Mouse (Mus musculus): ENCODE measurements around the gene Tmem106a. TPM values are rescaled to one million over a fixed set of nuclear protein-coding genes. Genes with fewer than 3 reads are reported as not detected.
"Not testable (repeated sequence)": the region's sequence is repeated elsewhere in the genome, so short reads cannot be mapped to it uniquely, and the experiment has no call there.

Tmem106a gene
- polyA plus RNA-seq, 1 experiment: 1.6 TPM

GRCm38 (mm10) chr11:101553354-101553930 is 28.6 kb upstream of the Tmem106a start:
- no peak for DNase-seq
- TF ChIP-seq POLR2A (IDR thresholded peaks at IDR 0.05; ENCODE audit: borderline replicate concordance, insufficient read depth, low read length) (no peak), CTCF (IDR thresholded peaks at IDR 0.05; ENCODE audit: borderline replicate concordance, insufficient read depth, low read depth, low read length) (no peak)
- Histone ChIP-seq H3K4me1 (ENCODE audit: control insufficient read depth, insufficient read depth, low read length) (no peaks in the 10 kb centered on the region), H3K27ac (ENCODE audit: insufficient read depth, low read length) (no peak overlapping the region; the same call in 1 of the 2 replicates), H3K27me3 (ENCODE audit: control insufficient read depth, insufficient read depth, low read length) (no peaks in the 10 kb centered on the region), H3K4me3 (replicated peaks; ENCODE audit: insufficient read depth, low read depth, low read length) (peak overlapping the region; percentile 86)
- WGBS: 7% methylated on average over 8 of the region's 8 CpGs

- no peak for TF ChIP-seq CTCF (IDR thresholded peaks at IDR 0.05; ENCODE audit: borderline replicate concordance, insufficient read depth, low read depth, low read length)
- TF ChIP-seq POLR2A (IDR thresholded peaks at IDR 0.05; ENCODE audit: borderline replicate concordance, insufficient read depth, low read length): no peak
- no peak overlapping the region for H3K27ac ChIP-seq (ENCODE audit: insufficient read depth, low read length)
- no peak for DNase-seq
- WGBS: 71% methylated on average over 7 of the region's 7 CpGs
- no peaks in the 10 kb centered on the region for H3K27me3 ChIP-seq (ENCODE audit: control insufficient read depth, insufficient read depth, low read length)
- no peaks in the 10 kb centered on the region for H3K4me1 ChIP-seq (ENCODE audit: control insufficient read depth, insufficient read depth, low read length)
- no peak overlapping the region for H3K4me3 ChIP-seq (replicated peaks; ENCODE audit: insufficient read depth, low read depth, low read length)
Measured at GRCm38 (mm10) chr11:101556541-101556940, 25.5 kb upstream of the Tmem106a start.

- Histone ChIP-seq H3K27ac (ENCODE audit: insufficient read depth, low read length) (no peak overlapping the region), H3K4me3 (replicated peaks; ENCODE audit: insufficient read depth, low read depth, low read length) (no peak overlapping the region), H3K27me3 (ENCODE audit: control insufficient read depth, insufficient read depth, low read length) (no peaks in the 10 kb centered on the region), H3K4me1 (ENCODE audit: control insufficient read depth, insufficient read depth, low read length) (no peaks in the 10 kb centered on the region)
- no peak for DNase-seq
- TF ChIP-seq POLR2A (IDR thresholded peaks at IDR 0.05; ENCODE audit: borderline replicate concordance, insufficient read depth, low read length) (no peak), CTCF (IDR thresholded peaks at IDR 0.05; ENCODE audit: borderline replicate concordance, insufficient read depth, low read depth, low read length) (no peak)
- 28% methylated on average over 2 of the region's 2 CpGs for WGBS
Measured at GRCm38 (mm10) chr11:101556954-101557353, 25.1 kb upstream of the Tmem106a start.

GRCm38 (mm10) chr11:101562391-101562790 is 19.7 kb upstream of the Tmem106a start:
- DNase-seq: peak; percentile 30 to 34
- Histone ChIP-seq H3K4me1 (ENCODE audit: control insufficient read depth, insufficient read depth, low read length) (no peaks in the 10 kb centered on the region), H3K4me3 (replicated peaks; ENCODE audit: insufficient read depth, low read depth, low read length) (no peak overlapping the region), H3K27me3 (ENCODE audit: control insufficient read depth, insufficient read depth, low read length) (no peaks in the 10 kb centered on the region), H3K27ac (ENCODE audit: insufficient read depth, low read length) (no peak overlapping the region)
- TF ChIP-seq POLR2A (IDR thresholded peaks at IDR 0.05; ENCODE audit: borderline replicate concordance, insufficient read depth, low read length) (no peak), CTCF (IDR thresholded peaks at IDR 0.05; ENCODE audit: borderline replicate concordance, insufficient read depth, low read depth, low read length) (peak; percentile 71)
- WGBS: 16% methylated on average over 5 of the region's 5 CpGs

GRCm38 (mm10) chr11:101568421-101568820 is 13.6 kb upstream of the Tmem106a start:
- Histone ChIP-seq H3K27me3 (ENCODE audit: control insufficient read depth, insufficient read depth, low read length) (no peaks in the 10 kb centered on the region), H3K27ac (ENCODE audit: insufficient read depth, low read length) (no peak overlapping the region), H3K4me1 (ENCODE audit: control insufficient read depth, insufficient read depth, low read length) (no peaks in the 10 kb centered on the region), H3K4me3 (replicated peaks; ENCODE audit: insufficient read depth, low read depth, low read length) (no peak overlapping the region)
- TF ChIP-seq POLR2A (IDR thresholded peaks at IDR 0.05; ENCODE audit: borderline replicate concordance, insufficient read depth, low read length): no peak
- TF ChIP-seq CTCF (IDR thresholded peaks at IDR 0.05; ENCODE audit: borderline replicate concordance, insufficient read depth, low read depth, low read length): no peak
- WGBS: 89% methylated on average over 3 of the region's 3 CpGs
- no peak for DNase-seq

- Histone ChIP-seq H3K27ac (ENCODE audit: insufficient read depth, low read length) (no peak overlapping the region), H3K27me3 (ENCODE audit: control insufficient read depth, insufficient read depth, low read length) (no peaks in the 10 kb centered on the region), H3K4me1 (ENCODE audit: control insufficient read depth, insufficient read depth, low read length) (no peaks in the 10 kb centered on the region), H3K4me3 (replicated peaks; ENCODE audit: insufficient read depth, low read depth, low read length) (no peak overlapping the region)
- DNase-seq: no peak
- WGBS: 75% methylated on average over 6 of the region's 6 CpGs
- TF ChIP-seq CTCF (IDR thresholded peaks at IDR 0.05; ENCODE audit: borderline replicate concordance, insufficient read depth, low read depth, low read length): 0 out of 2 replicates have a peak, but pooled peaks have one; percentile 5
- TF ChIP-seq POLR2A (IDR thresholded peaks at IDR 0.05; ENCODE audit: borderline replicate concordance, insufficient read depth, low read length): no peak
Measured at GRCm38 (mm10) chr11:101576116-101576515, 5.9 kb upstream of the Tmem106a start.

GRCm38 (mm10) chr11:101581081-101581764 is 819 bp upstream of the Tmem106a start:
- no peak overlapping the region for H3K27ac ChIP-seq (ENCODE audit: insufficient read depth, low read length)
- H3K27me3 ChIP-seq (ENCODE audit: control insufficient read depth, insufficient read depth, low read length): no peaks in the 10 kb centered on the region
- no peaks in the 10 kb centered on the region; the same call in 1 of the 2 replicates for H3K4me1 ChIP-seq (ENCODE audit: control insufficient read depth, insufficient read depth, low read length)
- no peak overlapping the region for H3K4me3 ChIP-seq (replicated peaks; ENCODE audit: insufficient read depth, low read depth, low read length)
- TF ChIP-seq POLR2A (IDR thresholded peaks at IDR 0.05; ENCODE audit: borderline replicate concordance, insufficient read depth, low read length) (no peak), CTCF (IDR thresholded peaks at IDR 0.05; ENCODE audit: borderline replicate concordance, insufficient read depth, low read depth, low read length) (no peak)
- DNase-seq: no peak
- 73% methylated on average over 6 of the region's 6 CpGs for WGBS

- Histone ChIP-seq H3K27ac (ENCODE audit: insufficient read depth, low read length) (no peak overlapping the region), H3K4me3 (replicated peaks; ENCODE audit: insufficient read depth, low read depth, low read length) (no peak overlapping the region), H3K27me3 (ENCODE audit: control insufficient read depth, insufficient read depth, low read length) (no peaks in the 10 kb centered on the region), H3K4me1 (ENCODE audit: control insufficient read depth, insufficient read depth, low read length) (no peaks in the 10 kb centered on the region; the same call in 1 of the 2 replicates)
- TF ChIP-seq CTCF (IDR thresholded peaks at IDR 0.05; ENCODE audit: borderline replicate concordance, insufficient read depth, low read depth, low read length): no peak
- no peak for TF ChIP-seq POLR2A (IDR thresholded peaks at IDR 0.05; ENCODE audit: borderline replicate concordance, insufficient read depth, low read length)
- no peak for DNase-seq
- WGBS: 91% methylated on average over 2 of the region's 2 CpGs
Measured at GRCm38 (mm10) chr11:101583205-101583604, 1.2 kb downstream of the Tmem106a start.

- H3K27ac ChIP-seq (ENCODE audit: insufficient read depth, low read length); DNase-seq; H3K4me1 ChIP-seq (ENCODE audit: control insufficient read depth, insufficient read depth, low read length); H3K27me3 ChIP-seq (ENCODE audit: control insufficient read depth, insufficient read depth, low read length); H3K4me3 ChIP-seq (replicated peaks; ENCODE audit: insufficient read depth, low read depth, low read length): not testable (repeated sequence)
- WGBS: 97% methylated on average over 1 of the region's 1 CpGs
Measured at GRCm38 (mm10) chr11:101585031-101585430, 3.0 kb downstream of the Tmem106a start.

All from cerebellum, adult 2 months (tissue).